Mouse (Mus musculus) lung, adult 2 months (tissue): ENCODE measurements around the gene Ldlrad3. TPM values are rescaled to one million over a fixed set of nuclear protein-coding genes. Genes with fewer than 3 reads are reported as not detected.
A peak's percentile ranks its signal among the peaks of the same experiment; 100 is the strongest.

Experiments
- DNase-seq: peaks from one replicate; pipeline ENCODE4 v3.0.0; 2022
- H3K4me1 ChIP-seq: fragments of 200-500 bp; 2 replicates; pipeline ENCODE4 v1.6.1; 2011; ENCODE audit warnings: low read length; ENCODE audit not compliant: control insufficient read depth, insufficient read depth
- H3K4me3 ChIP-seq: fragments of 200-500 bp; replicated peaks from 2 replicates; pipeline ENCODE3; 2011; ENCODE audit warnings: low read depth, mild to moderate bottlenecking, control low read depth, low read length; ENCODE audit errors: extremely low read depth
- CTCF ChIP-seq: fragments of 200-500 bp; IDR thresholded peaks from 2 replicates; pipeline ENCODE4 v1.5.1; 2011; ENCODE audit warnings: mild to moderate bottlenecking, low read length, control low read depth; ENCODE audit not compliant: insufficient read depth
- POLR2A ChIP-seq: fragments of 200-500 bp; IDR thresholded peaks from 2 replicates; pipeline ENCODE4 v1.6.1; 2011; ENCODE audit warnings: low read depth, mild to moderate bottlenecking, control low read depth, low read length, borderline replicate concordance; ENCODE audit errors: extremely low read depth
- WGBS: fragments of 180-500 bp; shearing (Covaris S2); methylation state at CpG from one replicate; pipeline ENCODE4 v1.1.7; 2018; 5-methylcytosine and 5-hydroxymethylcytosine counted together
- polyA plus RNA-seq: library from polyadenylated mRNA; depleted of rRNA; stranded (reverse); fragments of >200 nt; gene quantifications from 2 replicates; pipeline ENCODE4 v1.2.3, GENCODE M21; 2012

Ldlrad3 gene
- polyA plus RNA-seq, 1 experiment = 14.6 TPM

DNA sequence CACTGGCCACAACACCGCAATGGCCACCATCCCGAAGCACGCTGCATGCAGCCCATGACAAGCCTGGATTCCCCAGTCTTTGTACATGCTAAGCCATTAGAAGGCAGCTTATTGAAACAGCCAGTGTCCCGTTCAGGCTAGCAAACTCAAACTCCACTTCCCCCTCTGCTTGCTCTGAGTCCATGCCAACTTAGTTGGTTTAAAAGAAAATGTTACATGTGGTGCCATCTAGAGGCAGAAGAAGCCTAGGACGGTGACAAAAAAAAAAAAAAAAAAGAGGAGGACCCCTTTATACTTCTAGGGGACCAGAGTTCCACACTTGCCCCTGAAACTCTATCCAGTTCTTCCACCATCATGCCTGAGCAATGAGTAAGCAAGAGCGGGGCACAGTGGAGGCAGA is 78.9 kb downstream of the Ldlrad3 start:
- no peak for DNase-seq
- 61% methylated on average over 6 of the region's 6 CpGs for WGBS
- TF ChIP-seq CTCF (no peak), POLR2A (no peak)
- no peak overlapping the region for H3K4me3 ChIP-seq
- peaks cover 3% of the 10 kb centered on the region for H3K4me1 ChIP-seq

DNA sequence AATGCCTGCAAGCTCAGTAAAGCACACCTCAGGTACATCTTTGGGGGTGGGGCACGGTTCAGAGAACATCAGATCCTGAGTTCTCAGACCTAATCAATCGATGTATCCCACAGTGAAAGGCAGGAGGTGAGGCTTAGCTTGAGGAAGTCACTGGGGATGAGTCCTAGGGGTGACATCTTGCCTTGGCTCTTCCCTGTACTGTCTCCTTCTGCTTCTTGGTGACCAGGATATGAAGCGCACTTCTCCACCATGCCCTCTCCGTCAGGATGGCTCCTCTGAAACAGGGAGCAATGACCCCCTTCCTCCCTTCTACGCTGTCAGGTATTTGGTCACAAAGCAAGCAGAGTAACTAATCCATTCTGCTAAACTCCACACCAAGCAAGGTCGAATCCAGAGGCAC is 79.5 kb downstream of the Ldlrad3 start:
- no peak for DNase-seq
- TF ChIP-seq POLR2A (no peak), CTCF (no peak)
- Histone ChIP-seq H3K4me3 (no peak overlapping the region), H3K4me1 (peaks cover 3% of the 10 kb centered on the region)
- 90% methylated on average over 6 of the region's 6 CpGs for WGBS

DNA sequence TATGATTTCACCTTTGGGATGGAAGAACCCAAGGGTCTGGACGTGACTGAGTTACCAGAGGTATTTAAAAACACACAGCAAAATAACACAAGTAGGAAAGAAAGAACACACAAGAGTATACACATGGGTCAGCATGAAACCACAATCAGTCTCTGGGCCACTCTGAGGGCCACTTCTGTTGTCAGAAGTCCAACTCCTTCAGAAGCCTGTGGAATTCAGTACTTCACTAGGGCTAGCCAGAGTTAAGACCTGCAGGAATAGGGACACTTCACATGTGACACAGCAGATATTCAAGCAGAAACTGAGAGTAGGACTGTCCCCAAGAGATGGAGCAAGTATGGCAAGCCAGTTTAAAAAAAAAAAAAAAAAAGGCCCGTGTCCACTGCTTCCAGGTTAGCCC is 80.7 kb downstream of the Ldlrad3 start:
- TF ChIP-seq POLR2A (no peak), CTCF (no peak)
- peak; percentile 34 for DNase-seq
- H3K4me3 ChIP-seq = no peak overlapping the region
- H3K4me1 ChIP-seq = peaks cover 3% of the 10 kb centered on the region
- WGBS = 63% methylated on average over 2 of the region's 2 CpGs

GRCm38 (mm10) chr2:102103955-102104354 is 82.2 kb downstream of the Ldlrad3 start:
- TF ChIP-seq CTCF (no peak), POLR2A (no peak)
- DNase-seq = no peak
- no peak overlapping the region for H3K4me3 ChIP-seq
- WGBS = 80% methylated on average over 12 of the region's 12 CpGs
- peaks cover 3% of the 10 kb centered on the region; the same call in 1 of the 2 replicates for H3K4me1 ChIP-seq

GRCm38 (mm10) chr2:102100490-102100889 is 85.7 kb downstream of the Ldlrad3 start:
- TF ChIP-seq CTCF (no peak), POLR2A (no peak)
- Histone ChIP-seq H3K4me1 (no peaks in the 10 kb centered on the region), H3K4me3 (no peak overlapping the region)
- 61% methylated on average over 4 of the region's 4 CpGs for WGBS
- no peak for DNase-seq

DNA sequence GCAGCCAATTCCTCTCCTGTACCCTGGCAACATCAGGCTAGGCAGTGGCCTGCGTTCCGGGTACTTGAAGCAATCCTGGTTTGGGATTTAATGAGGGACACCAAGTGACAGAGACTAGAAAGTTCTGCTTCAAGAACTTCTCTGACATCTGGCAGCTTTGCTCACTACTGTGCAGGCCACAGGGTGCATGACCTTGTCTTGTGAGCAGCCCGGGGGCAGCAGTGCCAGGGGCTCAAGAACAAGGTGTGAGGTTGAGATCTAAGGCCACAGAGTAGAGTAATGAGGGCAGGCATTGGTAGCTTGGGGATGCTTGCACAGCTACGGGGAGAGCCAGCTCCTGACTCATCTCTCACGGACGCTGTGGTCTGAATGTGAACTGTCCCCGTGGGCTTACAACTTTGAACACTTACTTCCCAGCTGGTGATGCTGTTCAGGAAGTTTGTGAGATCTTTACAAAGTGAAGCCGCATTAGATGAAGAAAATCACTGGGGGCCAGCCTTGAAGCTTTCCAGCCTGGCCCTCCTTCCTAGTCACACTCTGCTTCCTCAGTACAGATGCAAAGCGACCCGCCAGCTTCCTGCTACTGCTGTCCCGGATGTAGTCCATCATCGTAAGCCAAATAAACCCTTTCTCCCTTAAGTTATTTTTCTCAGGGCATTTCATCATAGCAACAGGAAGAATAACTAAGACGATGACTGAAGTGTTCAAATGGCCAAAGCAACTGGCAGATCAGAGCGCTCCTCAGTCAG is 86.3 kb downstream of the Ldlrad3 start:
- TF ChIP-seq CTCF (no peak), POLR2A (no peak)
- WGBS = 51% methylated on average over 14 of the region's 14 CpGs
- DNase-seq = no peak
- H3K4me1 ChIP-seq = peaks cover 2% of the 10 kb centered on the region; the same call in 1 of the 2 replicates
- H3K4me3 ChIP-seq = no peak overlapping the region

DNA sequence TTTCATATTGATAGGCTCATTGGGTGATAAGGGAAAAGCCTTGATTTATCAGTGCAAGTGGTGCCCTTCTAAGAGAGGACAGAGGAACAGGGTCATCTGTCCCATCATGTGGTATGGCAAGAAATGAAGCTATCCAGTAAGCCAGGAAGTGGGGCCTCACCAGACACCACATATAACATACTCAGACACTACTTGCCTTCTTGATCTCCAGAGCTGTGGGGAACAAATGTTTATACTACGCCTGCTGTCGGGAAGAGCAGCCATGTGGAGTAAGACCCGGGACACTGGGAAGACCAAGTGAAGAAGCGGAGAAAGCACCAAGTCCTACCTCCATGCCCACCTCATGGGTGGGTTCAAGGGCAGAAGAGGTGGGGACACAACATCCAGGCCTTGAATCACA is 86.9 kb downstream of the Ldlrad3 start:
- WGBS = 87% methylated on average over 4 of the region's 4 CpGs
- no peak for DNase-seq
- Histone ChIP-seq H3K4me3 (no peak overlapping the region), H3K4me1 (peaks cover 4% of the 10 kb centered on the region; the same call in 1 of the 2 replicates)
- TF ChIP-seq POLR2A = no peak
- no peak for TF ChIP-seq CTCF

- DNase-seq = no peak
- Histone ChIP-seq H3K4me3 (no peak overlapping the region), H3K4me1 (peaks cover 8% of the 10 kb centered on the region)
- TF ChIP-seq POLR2A = no peak
- no peak for TF ChIP-seq CTCF
- WGBS = 28% methylated on average over 11 of the region's 11 CpGs
Observed at GRCm38 (mm10) chr2:102094773-102095172, 91.4 kb downstream of the Ldlrad3 start.

DNA sequence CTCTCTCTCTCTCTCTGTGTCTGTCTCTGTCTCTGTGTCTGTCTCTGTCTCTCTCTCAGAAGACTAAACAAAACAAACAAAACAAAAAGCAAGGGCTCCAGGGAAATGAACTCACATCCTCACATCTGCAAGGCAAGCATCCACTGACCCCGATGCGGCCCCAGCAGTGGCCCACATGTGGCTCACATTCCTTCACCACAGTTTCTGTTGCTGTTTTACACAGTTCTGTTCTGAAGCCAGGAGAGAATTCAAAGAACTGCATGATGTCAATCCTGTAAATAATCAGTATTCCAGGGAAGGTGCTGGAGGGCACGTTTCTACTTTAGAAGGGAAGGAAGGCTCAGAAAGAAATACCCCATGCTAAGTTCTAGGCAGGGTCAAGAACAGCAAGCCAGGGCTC is 91.9 kb downstream of the Ldlrad3 start:
- H3K4me1 ChIP-seq = peaks cover 8% of the 10 kb centered on the region
- TF ChIP-seq CTCF = no peak
- no peak for TF ChIP-seq POLR2A
- 47% methylated on average over 3 of the region's 3 CpGs for WGBS
- no peak overlapping the region for H3K4me3 ChIP-seq
- DNase-seq = no peak

- TF ChIP-seq POLR2A (no peak), CTCF (no peak)
- no peak for DNase-seq
- no peak overlapping the region for H3K4me3 ChIP-seq
- H3K4me1 ChIP-seq = peaks cover 8% of the 10 kb centered on the region
- WGBS = 87% methylated on average over 10 of the region's 10 CpGs
Observed at GRCm38 (mm10) chr2:102092579-102092978, 93.6 kb downstream of the Ldlrad3 start.
